Mouse (Mus musculus) heart, embryonic 14.5 days (tissue): ENCODE measurements at regions not wholly inside any gene's neighbourhood (a gene's known extent, or its start where the extent isn't known, plus 50 kb on each side); places are given as distances from the start of the nearest gene placed in this dataset.
A peak's percentile ranks its signal among the peaks of the same experiment; 100 is the strongest.

Source experiments
- ATAC-seq: fragments of 200-750 bp; cut with Nextera tagmentation; 2 replicates; pipeline ENCODE4 v1.8.0; 2017; ENCODE audit warnings: low read depth, moderate TSS enrichment; ENCODE audit not compliant: insufficient number of reproducible peaks, insufficient read depth, low FRiP score
- H3K27ac ChIP-seq, 2 experiments: fragments of 200-500 bp in 1 of 2; fragments of 300-500 bp in 1 of 2; sonication (generic) in 1 of 2; replicated peaks in 1 of 2; 2 replicates each; pipeline ENCODE4 v1.5.1; 2012 to 2014; ENCODE audit warnings: low read depth in 2 of 2, low read length in 2 of 2, control low read depth in 1 of 2, mild to moderate bottlenecking in 1 of 2, mixed read lengths in 1 of 2; ENCODE audit not compliant: control insufficient read depth in 1 of 2, insufficient read depth in 1 of 2
- H3K27me3 ChIP-seq: fragments of 300-500 bp; sonication (generic); 2 replicates; pipeline ENCODE4 v1.6.1; 2014; ENCODE audit warnings: mild to moderate bottlenecking, low read length, control low read depth; ENCODE audit not compliant: control insufficient read depth, insufficient read depth
- H3K36me3 ChIP-seq: fragments of 300-500 bp; sonication (generic); 2 replicates; pipeline ENCODE4 v1.6.1; 2014; ENCODE audit warnings: mild to moderate bottlenecking, control low read depth, low read length, mixed read lengths; ENCODE audit not compliant: control insufficient read depth, insufficient read depth
- H3K4me1 ChIP-seq, 2 experiments: fragments of 200-500 bp in 1 of 2; fragments of 300-500 bp in 1 of 2; sonication (generic) in 1 of 2; 2 replicates each; pipeline ENCODE4 v1.6.1; 2012 to 2014; ENCODE audit warnings: low read length in 2 of 2, control low read depth in 1 of 2, mixed read lengths in 1 of 2; ENCODE audit not compliant: control insufficient read depth in 2 of 2, insufficient read depth in 2 of 2
- H3K4me2 ChIP-seq: fragments of 300-500 bp; sonication (generic); 2 replicates; pipeline ENCODE4 v1.6.1; 2014; ENCODE audit warnings: mild to moderate bottlenecking, low read length
- H3K4me3 ChIP-seq, 2 experiments: fragments of 200-500 bp in 1 of 2; fragments of 300-500 bp in 1 of 2; sonication (generic) in 1 of 2; 2 replicates each; pipeline ENCODE4 v1.5.1; 2012 to 2014; ENCODE audit warnings: low read length in 2 of 2, mild to moderate bottlenecking in 2 of 2, control low read depth in 1 of 2, low read depth in 1 of 2, moderate library complexity in 1 of 2; ENCODE audit not compliant: control insufficient read depth in 1 of 2, insufficient read depth in 1 of 2
- H3K9ac ChIP-seq: fragments of 300-500 bp; sonication (generic); 2 replicates; pipeline ENCODE4 v1.6.1; 2014; ENCODE audit warnings: mild to moderate bottlenecking, low read length
- H3K9me3 ChIP-seq: fragments of 300-500 bp; sonication (generic); 2 replicates; pipeline ENCODE4 v1.6.1; 2016; ENCODE audit warnings: low read length, control low read depth; ENCODE audit not compliant: control insufficient read depth
- WGBS: fragments of 180-500 bp; shearing (Covaris S2); extraction: QIAGEN DNeasy Blood & Tissue Kit; methylation state at CpG from one replicate; pipeline ENCODE4 v1.1.7; 2014; 5-methylcytosine and 5-hydroxymethylcytosine counted together

DNA sequence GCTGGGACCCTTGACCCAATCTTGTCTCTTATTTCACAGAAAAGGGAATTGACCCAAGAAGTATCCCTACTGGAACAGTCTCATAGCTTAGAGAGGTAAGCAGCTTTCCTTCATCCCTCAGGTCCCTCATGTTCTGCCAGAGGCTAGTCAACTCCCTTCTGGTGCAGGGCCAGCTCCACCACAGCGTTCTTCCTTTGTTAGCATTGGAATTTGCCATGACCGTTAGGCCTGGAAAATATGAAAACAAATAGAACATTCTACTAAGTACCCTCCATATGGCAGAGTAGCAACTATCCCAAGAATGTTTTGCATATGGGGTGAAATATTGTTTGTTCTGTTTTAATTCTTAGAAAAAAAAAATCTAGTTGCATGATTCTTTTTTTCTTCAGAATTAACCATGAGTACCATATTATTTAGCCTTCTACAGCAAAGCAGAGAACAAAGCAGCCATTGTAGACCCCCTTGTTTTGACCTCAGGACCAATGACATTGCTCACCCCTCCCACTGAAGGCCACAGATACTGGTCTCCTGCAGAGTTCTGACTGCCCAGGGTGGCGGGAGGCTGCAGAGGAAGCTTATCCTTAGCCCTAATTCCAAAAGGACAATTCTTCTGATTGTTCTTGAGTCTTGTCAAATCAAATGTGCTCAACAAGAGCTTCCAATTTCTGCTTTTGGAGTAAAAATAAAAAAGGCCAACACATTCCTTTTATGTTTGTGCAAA, 78.1 kb upstream of the Ehbp1 start:
- H3K27ac ChIP-seq: no peak overlapping the region
- H3K27me3 ChIP-seq: no peaks in the 10 kb centered on the region
- no peaks in the 10 kb centered on the region for H3K36me3 ChIP-seq
- H3K4me1 ChIP-seq: no peaks in the 10 kb centered on the region
- H3K9me3 ChIP-seq: 0 out of 2 replicates have a peak, but pooled peaks cover 5% of the 10 kb centered on the region
- H3K9ac ChIP-seq: no peak overlapping the region
- H3K4me3 ChIP-seq: no peak overlapping the region
- no peak overlapping the region for H3K4me2 ChIP-seq
- 56% methylated on average over 3 of the region's 3 CpGs for WGBS
- no peak for ATAC-seq

DNA sequence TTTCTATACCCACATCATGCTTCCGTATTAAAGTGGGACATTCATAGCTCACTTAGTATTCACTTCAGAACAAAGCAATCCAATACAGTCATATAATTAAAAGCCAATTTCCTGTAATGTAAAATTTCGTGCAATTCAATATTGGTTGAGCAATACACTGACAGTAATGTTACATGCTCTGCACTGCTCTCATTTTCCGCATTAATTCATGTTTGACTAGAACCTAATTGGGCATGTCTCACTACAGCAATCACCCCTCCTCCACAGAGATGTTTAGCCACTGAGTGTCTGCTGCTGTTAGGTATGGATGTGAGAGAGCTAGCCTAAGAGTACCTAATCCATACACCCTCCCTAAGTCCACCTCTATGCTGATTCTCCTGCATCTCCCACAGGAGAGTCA, 79.7 kb upstream of the Ehbp1 start:
- Histone ChIP-seq H3K27ac (no peak overlapping the region), H3K4me2 (no peak overlapping the region), H3K27me3 (no peaks in the 10 kb centered on the region), H3K4me1 (no peaks in the 10 kb centered on the region), H3K9me3 (0 out of 2 replicates have a peak, but pooled peaks cover 5% of the 10 kb centered on the region), H3K9ac (no peak overlapping the region), H3K36me3 (no peaks in the 10 kb centered on the region), H3K4me3 (no peak overlapping the region)
- 83% methylated on average over 3 of the region's 3 CpGs for WGBS
- ATAC-seq: no peak

DNA sequence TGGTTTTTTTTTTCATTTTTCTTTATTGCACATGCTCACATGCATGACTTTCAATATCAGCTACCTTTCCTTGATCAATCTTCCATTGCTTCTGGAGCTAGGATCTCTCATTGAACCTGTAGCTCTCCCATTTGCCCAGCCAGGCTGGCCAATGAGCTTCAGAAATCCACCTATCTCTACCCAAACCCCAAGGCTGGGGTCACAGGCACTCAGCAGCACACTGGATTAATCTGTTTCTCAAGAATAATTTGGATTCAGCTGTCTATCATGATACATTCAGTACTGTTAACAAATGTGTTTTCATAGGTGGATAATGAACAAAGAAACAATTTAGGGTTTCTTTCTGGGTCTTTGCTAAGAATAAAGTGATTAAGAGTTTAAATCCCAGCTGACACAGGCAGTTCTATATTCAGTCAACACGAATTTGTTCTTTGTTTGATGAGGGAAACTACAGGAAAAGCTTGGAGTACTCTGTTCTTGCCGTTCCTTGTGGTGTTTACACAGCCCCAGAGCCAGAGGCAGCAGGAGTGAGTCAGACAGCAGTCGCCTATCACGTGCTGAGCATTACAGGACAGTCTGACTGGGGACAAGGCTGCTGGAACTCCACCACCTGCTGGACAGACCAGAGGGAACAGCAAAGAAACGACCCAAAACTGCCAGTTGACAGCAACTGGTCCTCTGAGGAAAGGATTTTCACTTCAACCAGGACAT, 74.6 kb upstream of the Tmem17 start:
- Histone ChIP-seq H3K9me3 (no peaks in the 10 kb centered on the region), H3K27ac (peak overlapping the region; percentile 28 to 44; a peak in 1 of 4 replicates), H3K4me3 (no peak overlapping the region), H3K36me3 (no peaks in the 10 kb centered on the region), H3K27me3 (no peaks in the 10 kb centered on the region), H3K4me2 (no peak overlapping the region), H3K9ac (no peak overlapping the region), H3K4me1 (peaks cover 10 to 22% of the 10 kb centered on the region in 2 experiments)
- WGBS: 7% methylated on average over 5 of the region's 5 CpGs
- peak; percentile 85 for ATAC-seq

DNA sequence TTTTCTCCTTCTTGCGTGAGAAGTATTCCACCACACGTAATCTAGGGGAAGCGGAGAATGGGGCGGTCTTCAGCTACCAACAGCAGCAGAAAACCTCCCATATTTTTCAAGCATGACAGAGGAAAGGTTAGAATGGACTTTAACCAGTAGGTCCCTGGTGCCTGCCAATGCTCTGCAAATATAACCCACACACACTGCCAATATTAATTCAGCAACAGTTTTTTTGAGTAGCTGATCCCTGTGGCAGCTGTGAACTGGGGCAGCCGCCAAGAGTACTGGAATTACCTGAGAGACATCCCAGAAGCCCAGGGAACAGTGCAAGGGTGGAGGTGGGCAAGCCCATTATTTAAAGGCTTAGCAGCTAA, 74.1 kb upstream of the Tmem17 start:
- 76% methylated on average over 5 of the region's 5 CpGs for WGBS
- H3K27ac ChIP-seq: peak overlapping the region; percentile 28 to 44; a peak in 1 of 4 replicates

DNA sequence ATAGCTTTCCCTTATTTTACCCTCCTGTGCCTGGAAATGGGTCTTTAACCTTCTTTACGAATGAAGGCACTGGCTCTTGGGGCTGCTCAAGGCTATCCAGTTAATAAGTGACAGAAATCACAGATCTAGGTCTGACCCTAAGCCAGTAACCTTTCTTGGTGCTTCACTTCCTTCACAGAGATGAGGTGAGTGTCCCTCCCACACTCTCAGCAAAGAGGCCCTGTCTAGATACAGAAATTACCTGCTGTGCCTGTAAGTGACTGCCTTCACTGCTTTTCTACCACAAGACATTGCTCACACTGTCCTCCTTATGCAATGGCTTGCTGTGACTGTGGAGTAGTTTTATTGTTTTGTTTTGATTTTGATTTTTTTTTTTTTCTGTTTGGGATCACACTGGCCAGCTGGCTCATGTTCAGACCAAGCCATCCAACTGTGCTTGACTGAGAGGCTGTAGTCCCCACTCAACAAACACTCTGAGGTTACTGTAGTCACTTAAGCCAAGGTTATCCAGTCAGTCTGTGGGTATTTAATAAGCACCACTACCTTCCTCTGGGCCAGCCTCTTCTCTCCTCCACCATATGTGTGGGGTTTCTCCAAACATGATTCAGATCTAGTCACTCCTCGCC, 73.3 kb upstream of the Tmem17 start:
- no peaks in the 10 kb centered on the region for H3K9me3 ChIP-seq
- no peak overlapping the region for H3K4me3 ChIP-seq
- H3K36me3 ChIP-seq: no peaks in the 10 kb centered on the region
- H3K27me3 ChIP-seq: no peaks in the 10 kb centered on the region
- no peak overlapping the region for H3K9ac ChIP-seq
- 76% methylated on average over 2 of the region's 2 CpGs for WGBS
- ATAC-seq: no peak
- H3K4me2 ChIP-seq: no peak overlapping the region
- H3K4me1 ChIP-seq: peaks cover 10 to 22% of the 10 kb centered on the region in 2 experiments
- H3K27ac ChIP-seq: no peak overlapping the region

More for the DNA sequence above, 74.1 kb upstream of the Tmem17 start:
- Histone ChIP-seq H3K27me3 (no peaks in the 10 kb centered on the region), H3K36me3 (no peaks in the 10 kb centered on the region), H3K4me2 (no peak overlapping the region), H3K9me3 (no peaks in the 10 kb centered on the region), H3K4me1 (peaks cover 10 to 22% of the 10 kb centered on the region in 2 experiments), H3K4me3 (no peak overlapping the region), H3K9ac (no peak overlapping the region)
- ATAC-seq: no peak

DNA sequence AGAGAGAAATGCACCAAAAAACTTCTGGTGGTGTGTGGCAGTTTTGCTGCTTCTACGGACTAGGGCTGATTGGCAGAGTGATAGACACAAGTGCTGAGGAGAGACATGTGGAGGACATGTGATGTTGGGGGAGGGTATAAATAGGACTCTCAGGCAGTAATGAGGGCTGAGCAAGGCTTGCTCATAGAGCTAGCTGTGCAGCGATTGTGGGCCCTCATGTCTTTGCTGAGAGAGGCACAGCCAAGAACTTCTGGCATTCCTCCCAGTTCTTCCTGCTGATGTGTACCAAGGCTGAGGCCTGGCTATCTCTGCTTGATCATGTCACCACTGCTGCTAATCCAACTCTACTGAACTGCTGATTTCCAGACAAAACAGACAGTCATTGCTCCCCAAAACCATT, 71.4 kb upstream of the Tmem17 start:
- H3K9ac ChIP-seq: no peak overlapping the region
- no peaks in the 10 kb centered on the region for H3K9me3 ChIP-seq
- peak; percentile 74 for ATAC-seq
- H3K4me1 ChIP-seq: peaks cover 10 to 22% of the 10 kb centered on the region in 2 experiments
- H3K36me3 ChIP-seq: no peaks in the 10 kb centered on the region
- 18% methylated on average over 2 of the region's 2 CpGs for WGBS
- no peak overlapping the region for H3K4me2 ChIP-seq
- H3K4me3 ChIP-seq: no peak overlapping the region
- H3K27me3 ChIP-seq: no peaks in the 10 kb centered on the region
- peak overlapping the region; percentile 60 to 67 for H3K27ac ChIP-seq

DNA sequence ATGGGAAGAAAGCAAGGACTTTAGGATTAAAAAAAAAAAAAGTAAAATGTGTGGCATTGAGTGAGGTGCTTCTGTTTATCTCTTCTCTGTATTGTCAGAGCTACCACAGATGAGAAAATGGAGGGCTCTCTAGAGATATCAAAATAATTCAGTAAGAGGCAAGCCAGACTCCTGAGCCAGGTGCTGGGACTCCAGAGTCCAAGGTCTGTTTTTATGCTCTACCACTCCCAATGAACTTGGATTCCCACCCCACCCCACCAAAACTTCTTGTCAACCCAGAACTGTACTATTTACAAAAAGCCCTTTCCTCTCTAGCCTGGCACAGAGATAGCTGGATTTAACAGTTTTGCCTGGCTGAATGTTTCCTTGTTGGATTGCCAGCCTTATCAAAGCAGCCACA, 58.7 kb upstream of the Tmem17 start:
- Histone ChIP-seq H3K9me3 (no peaks in the 10 kb centered on the region), H3K27ac (no peak overlapping the region), H3K4me3 (no peak overlapping the region), H3K4me1 (no peaks in the 10 kb centered on the region), H3K4me2 (no peak overlapping the region), H3K27me3 (no peaks in the 10 kb centered on the region), H3K36me3 (no peaks in the 10 kb centered on the region), H3K9ac (no peak overlapping the region)
- ATAC-seq: no peak
